Mouse (Mus musculus) erythroblast, embryonic 14.5 days (primary cell): ENCODE results near the gene Pde10a. TPM values are rescaled to one million over a fixed set of nuclear protein-coding genes. Genes with fewer than 3 reads are reported as not detected.

Source experiments
- H3K27me3 ChIP-seq: 2 replicates; pipeline ENCODE4 v1.6.1; 2012; ENCODE audit warnings: inconsistent platforms; ENCODE audit not compliant: control insufficient read depth
- H3K36me3 ChIP-seq: 2 replicates; pipeline ENCODE4 v1.6.1; 2012; ENCODE audit warnings: mild to moderate bottlenecking, inconsistent platforms; ENCODE audit not compliant: control insufficient read depth
- H3K4me1 ChIP-seq: 2 replicates; pipeline ENCODE4 v1.6.1; 2012; ENCODE audit warnings: inconsistent platforms; ENCODE audit not compliant: control insufficient read depth
- H3K4me3 ChIP-seq: replicated peaks from 2 replicates; pipeline ENCODE3; 2012; ENCODE audit warnings: moderate library complexity, mild to moderate bottlenecking, inconsistent platforms
- H3K9me3 ChIP-seq: 2 replicates; pipeline ENCODE4 v1.6.1; 2012; ENCODE audit warnings: low read length, inconsistent platforms, mixed read lengths; ENCODE audit not compliant: control insufficient read depth
- GATA1 ChIP-seq: IDR thresholded peaks from 2 replicates; pipeline ENCODE4 v1.6.1; 2012; ENCODE audit warnings: low read length, inconsistent platforms, mixed read lengths
- TAL1 ChIP-seq: IDR thresholded peaks from 3 replicates; pipeline ENCODE4 v1.6.1; 2012; ENCODE audit warnings: low read length, inconsistent platforms, mixed read lengths
- polyA plus RNA-seq: library from polyadenylated mRNA; stranded (reverse); fragments of >175 nt; gene quantifications from 2 replicates; pipeline ENCODE4 v1.2.3, GENCODE M21; 2012

The Pde10a gene
- polyA plus RNA-seq, 1 experiment, result not detected

DNA sequence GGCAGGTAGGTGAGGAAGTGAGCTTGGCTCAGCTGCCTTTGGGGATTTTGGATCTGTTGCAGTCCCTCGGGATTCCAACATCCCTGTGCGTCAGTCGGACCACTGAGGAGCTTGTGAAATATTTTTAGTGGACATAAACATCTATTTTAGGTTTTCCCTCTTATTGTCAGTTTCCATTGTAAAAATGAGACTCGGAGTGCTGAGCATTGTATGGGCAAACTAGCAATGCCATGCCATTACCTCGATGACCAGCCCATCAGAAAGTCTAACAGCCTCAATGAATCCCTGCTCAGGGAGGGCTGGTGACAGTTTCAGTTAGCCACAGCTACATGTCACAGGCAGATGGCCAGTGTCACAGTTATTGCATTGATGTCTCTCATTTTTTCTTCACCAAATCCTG is 80.7 kb downstream of the Pde10a start:
- Histone ChIP-seq H3K4me1 (no peaks in the 10 kb centered on the region), H3K27me3 (no peaks in the 10 kb centered on the region), H3K4me3 (no peak overlapping the region), H3K9me3 (no peaks in the 10 kb centered on the region), H3K36me3 (no peaks in the 10 kb centered on the region)
- TF ChIP-seq GATA1 (no peak), TAL1 (no peak)

DNA sequence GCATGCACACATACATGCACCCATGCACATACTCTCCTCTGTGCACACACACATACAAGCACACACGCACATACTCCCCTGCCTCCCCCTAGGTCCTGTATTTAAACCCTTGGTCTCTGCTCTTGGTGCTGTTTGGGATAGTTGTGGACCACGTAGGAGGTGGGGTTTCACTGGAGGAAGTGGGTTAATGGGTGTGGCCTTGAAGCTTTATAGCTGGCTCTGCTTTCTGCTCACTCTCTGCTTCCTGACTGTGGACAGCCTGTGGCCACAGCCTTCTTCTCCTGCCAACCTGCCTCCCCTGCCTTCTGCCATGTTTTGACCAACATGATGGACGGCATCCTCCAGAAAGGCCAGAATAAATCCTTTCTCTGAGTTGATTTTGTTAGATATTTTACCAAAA is 81.5 kb downstream of the Pde10a start:
- Histone ChIP-seq H3K36me3 (no peaks in the 10 kb centered on the region), H3K4me3 (no peak overlapping the region), H3K9me3 (no peaks in the 10 kb centered on the region), H3K4me1 (no peaks in the 10 kb centered on the region), H3K27me3 (no peaks in the 10 kb centered on the region)
- TF ChIP-seq GATA1 (no peak), TAL1 (no peak)

DNA sequence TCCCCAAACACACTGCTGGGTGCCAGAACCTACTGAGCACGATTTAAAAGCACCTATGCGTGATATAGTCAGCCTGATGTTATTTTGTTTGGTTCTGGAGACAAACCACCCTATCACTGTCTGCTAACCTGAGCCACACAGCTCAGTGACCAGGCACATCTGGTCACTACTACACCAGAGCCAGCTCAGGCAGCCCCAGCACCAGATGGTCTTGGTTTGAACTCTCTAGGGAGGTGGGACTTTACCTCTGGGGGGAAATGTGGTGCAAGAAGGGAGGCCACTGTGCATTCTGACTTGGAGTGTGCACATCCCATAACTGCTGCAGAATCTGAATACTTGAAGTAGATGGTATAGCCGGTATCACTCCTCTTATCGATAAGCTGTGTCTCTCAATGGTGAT is 86.7 kb downstream of the Pde10a start:
- no peaks in the 10 kb centered on the region for H3K4me1 ChIP-seq
- no peaks in the 10 kb centered on the region for H3K27me3 ChIP-seq
- no peaks in the 10 kb centered on the region for H3K9me3 ChIP-seq
- no peak for TF ChIP-seq TAL1
- TF ChIP-seq GATA1, result no peak
- H3K4me3 ChIP-seq, result no peak overlapping the region
- H3K36me3 ChIP-seq, result no peaks in the 10 kb centered on the region

DNA sequence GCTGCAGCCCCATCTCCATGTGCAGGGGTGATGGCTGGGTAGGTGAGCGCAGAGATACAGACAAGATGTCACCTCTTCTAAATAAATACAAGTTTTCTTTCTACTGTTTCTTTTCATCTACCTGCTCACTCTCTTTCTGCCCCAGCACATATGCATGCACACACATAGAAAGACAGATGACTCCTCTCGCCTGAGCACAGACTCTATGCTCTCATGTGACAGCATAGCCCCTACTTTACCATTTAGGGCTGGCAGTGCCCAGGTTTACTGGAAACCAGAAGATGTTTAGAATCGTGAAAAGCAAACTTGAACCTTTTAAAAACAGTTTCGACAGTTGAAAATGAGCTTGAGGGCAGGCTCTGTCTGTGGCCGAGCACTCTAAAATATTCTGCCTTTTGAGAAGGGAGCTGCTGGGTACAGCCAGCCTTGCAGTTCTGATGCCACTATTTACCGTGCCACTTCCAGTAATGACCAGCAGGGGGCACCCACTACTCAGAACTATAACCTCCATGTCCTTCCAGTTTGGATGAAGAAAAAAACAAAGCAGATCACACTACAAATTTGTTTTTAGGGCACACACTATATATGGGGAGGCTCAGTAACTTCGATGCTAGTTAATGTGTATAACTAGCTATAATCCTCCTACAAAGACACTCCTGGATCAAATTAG is 88.8 kb downstream of the Pde10a start:
- TF ChIP-seq TAL1 (no peak), GATA1 (no peak)
- no peaks in the 10 kb centered on the region for H3K9me3 ChIP-seq
- no peak overlapping the region for H3K4me3 ChIP-seq
- H3K36me3 ChIP-seq, result no peaks in the 10 kb centered on the region
- H3K27me3 ChIP-seq, result no peaks in the 10 kb centered on the region
- no peaks in the 10 kb centered on the region for H3K4me1 ChIP-seq

- no peaks in the 10 kb centered on the region for H3K4me1 ChIP-seq
- H3K27me3 ChIP-seq, result no peaks in the 10 kb centered on the region
- no peak for TF ChIP-seq GATA1
- TF ChIP-seq TAL1, result no peak
- H3K4me3 ChIP-seq, result no peak overlapping the region
- no peaks in the 10 kb centered on the region for H3K36me3 ChIP-seq
- no peaks in the 10 kb centered on the region for H3K9me3 ChIP-seq
Measured at GRCm38 (mm10) chr17:8620346-8620745, 95.2 kb downstream of the Pde10a start.

DNA sequence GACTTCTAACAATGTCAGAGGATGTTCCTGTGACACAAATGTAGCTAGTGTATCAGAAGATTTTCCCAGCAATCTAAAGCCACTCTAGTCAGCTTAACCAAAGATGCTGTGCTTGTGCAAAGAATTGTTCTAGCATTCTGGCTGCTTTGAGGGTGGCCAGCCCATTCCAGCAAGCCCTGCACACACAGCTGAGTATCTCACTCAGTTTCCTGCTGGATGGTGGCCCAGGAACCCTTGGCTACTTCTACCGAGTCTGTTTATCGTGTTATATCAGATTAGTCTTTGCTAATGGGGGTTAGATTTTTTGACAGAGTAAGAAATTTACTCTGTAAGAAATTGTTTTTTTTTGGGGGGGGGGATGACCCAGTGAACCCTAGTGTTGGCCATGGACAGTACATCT is 95.9 kb downstream of the Pde10a start:
- Histone ChIP-seq H3K4me3 (no peak overlapping the region), H3K9me3 (no peaks in the 10 kb centered on the region), H3K27me3 (no peaks in the 10 kb centered on the region), H3K4me1 (no peaks in the 10 kb centered on the region), H3K36me3 (no peaks in the 10 kb centered on the region)
- no peak for TF ChIP-seq TAL1

DNA sequence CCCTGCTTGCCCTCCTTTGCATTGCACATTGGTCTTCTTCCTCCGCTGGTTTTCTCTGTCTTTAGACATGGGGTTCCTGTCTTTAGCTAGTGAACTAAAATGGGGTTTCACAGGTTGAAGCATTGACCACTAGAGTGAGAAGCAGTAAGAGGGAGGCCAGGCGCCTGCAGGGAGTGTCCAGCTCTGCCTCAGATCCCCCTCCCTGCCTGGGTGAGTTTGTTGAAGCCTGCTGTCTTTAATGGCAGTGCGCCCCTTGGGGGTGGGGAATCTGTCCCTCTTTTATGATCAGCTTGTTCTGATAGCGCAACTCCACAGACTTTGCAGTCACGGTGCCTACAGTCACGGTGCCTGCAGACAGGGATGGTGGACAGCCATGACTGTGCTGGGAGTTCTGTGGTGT is 96.7 kb downstream of the Pde10a start:
- H3K36me3 ChIP-seq, result no peaks in the 10 kb centered on the region
- H3K9me3 ChIP-seq, result no peaks in the 10 kb centered on the region
- H3K4me3 ChIP-seq, result no peak overlapping the region
- no peaks in the 10 kb centered on the region for H3K27me3 ChIP-seq
- TF ChIP-seq GATA1 (no peak), TAL1 (no peak)
- no peaks in the 10 kb centered on the region for H3K4me1 ChIP-seq

DNA sequence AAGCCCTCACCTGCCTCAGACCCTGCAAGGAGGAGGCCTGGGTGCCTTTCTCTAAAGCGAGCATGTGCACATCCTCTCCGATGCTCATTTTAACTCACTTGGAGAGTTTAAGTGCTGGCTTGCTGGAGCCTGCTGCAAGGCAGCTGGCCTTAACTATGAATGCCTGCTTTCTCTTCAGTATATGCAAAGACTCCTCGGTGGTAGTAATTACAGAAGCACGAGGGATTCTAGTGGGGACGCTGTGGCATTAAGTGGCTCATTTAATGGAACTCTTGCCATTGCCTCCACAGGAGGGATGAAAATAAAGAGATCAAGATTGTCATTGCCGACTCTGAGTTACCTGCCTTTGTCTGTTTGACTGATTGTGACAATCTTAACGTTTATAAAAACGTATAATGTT is 101.2 kb downstream of the Pde10a start:
- H3K36me3 ChIP-seq, result no peaks in the 10 kb centered on the region
- no peaks in the 10 kb centered on the region for H3K4me1 ChIP-seq
- H3K9me3 ChIP-seq, result no peaks in the 10 kb centered on the region
- TF ChIP-seq TAL1 (no peak), GATA1 (no peak)
- H3K4me3 ChIP-seq, result no peak overlapping the region
- no peaks in the 10 kb centered on the region for H3K27me3 ChIP-seq

GRCm38 (mm10) chr17:8631701-8632100 is 106.5 kb downstream of the Pde10a start:
- Histone ChIP-seq H3K4me3 (no peak overlapping the region), H3K36me3 (no peaks in the 10 kb centered on the region), H3K9me3 (no peaks in the 10 kb centered on the region), H3K4me1 (no peaks in the 10 kb centered on the region), H3K27me3 (no peaks in the 10 kb centered on the region)
- no peak for TF ChIP-seq GATA1

DNA sequence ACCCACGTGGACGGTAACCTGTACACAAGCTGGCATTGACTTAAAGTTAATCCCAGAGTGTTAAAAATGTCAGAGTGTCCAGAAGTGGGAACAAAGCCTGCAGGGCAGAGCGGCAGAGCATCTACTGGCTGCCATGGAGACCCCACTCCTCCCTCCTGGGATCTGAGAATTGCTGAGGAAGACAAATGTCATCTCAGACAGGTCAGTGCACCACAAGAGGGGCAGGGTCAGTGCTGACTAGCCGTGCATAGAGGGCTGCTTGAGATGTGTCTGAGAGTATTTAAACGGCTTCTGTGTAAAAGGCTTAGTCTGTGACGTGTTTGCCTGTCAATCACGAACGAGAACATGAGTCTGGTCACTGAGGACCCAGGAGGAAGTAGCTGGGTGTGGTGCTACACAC is 108.4 kb downstream of the Pde10a start:
- Histone ChIP-seq H3K27me3 (no peaks in the 10 kb centered on the region), H3K36me3 (no peaks in the 10 kb centered on the region), H3K4me1 (no peaks in the 10 kb centered on the region), H3K9me3 (no peaks in the 10 kb centered on the region), H3K4me3 (no peak overlapping the region)
- TF ChIP-seq TAL1, result no peak
- TF ChIP-seq GATA1, result no peak
